Mouse (Mus musculus): ENCODE measurements around the gene 4933427D14Rik. TPM values are rescaled to one million over a fixed set of nuclear protein-coding genes. Genes with fewer than 3 reads are reported as not detected.

Gene 4933427D14Rik
- polyA plus RNA-seq, 1 experiment from 2014 or later, result 15.5 TPM

DNA sequence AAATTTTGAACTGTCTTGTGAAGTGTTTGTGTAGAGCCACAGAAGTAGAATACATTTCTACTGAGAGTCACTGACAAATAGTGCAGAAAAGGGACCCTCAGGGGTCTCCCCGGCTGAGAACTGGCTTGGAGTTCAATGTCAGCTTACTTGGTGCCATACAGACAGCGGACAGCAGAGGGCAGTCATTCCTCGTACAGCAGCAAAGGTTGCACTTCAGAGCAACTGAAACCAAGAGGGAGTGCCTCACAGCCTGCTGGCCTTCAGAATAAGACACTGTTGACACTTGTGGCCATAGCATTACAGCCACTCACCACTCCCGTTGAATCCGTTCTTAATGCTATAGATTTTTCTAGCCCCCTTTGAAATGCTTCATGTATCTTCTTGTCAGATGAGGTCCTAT lies 17.6 kb upstream of the 4933427D14Rik start:
- WGBS, result 8% methylated on average over 5 of the region's 5 CpGs
- no peak for ATAC-seq (ENCODE audit: insufficient read depth, low FRiP score, low read depth)

DNA sequence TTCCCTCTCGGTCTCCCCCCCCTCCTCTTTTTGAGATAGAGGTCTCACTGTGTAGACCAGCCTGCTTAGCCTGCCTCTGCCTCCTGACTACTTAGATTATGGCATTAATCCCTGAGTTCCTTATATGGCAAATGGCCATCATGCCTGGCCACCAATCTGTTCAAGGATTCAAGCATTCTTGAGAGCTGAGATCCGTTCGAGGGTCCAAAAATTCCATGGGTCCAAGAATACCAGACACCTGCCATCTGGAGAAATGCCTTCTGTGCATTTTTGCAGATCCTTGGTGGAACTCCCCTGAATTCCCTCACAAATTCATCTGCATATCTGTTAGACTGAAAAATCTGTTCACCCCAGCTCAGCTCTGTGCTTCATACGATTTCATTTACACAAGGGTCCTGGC lies 16.2 kb upstream of the 4933427D14Rik start:
- no peak for ATAC-seq (ENCODE audit: insufficient read depth, low FRiP score, low read depth)
- WGBS, result 77% methylated on average over 4 of the region's 4 CpGs
- no peaks in the 10 kb centered on the region for H3K9me3 ChIP-seq

More for the DNA sequence above, 17.6 kb upstream of the 4933427D14Rik start:
- no peaks in the 10 kb centered on the region for H3K4me1 ChIP-seq
- H3K27ac ChIP-seq, result no peak overlapping the region
- H3K36me3 ChIP-seq, result no peaks in the 10 kb centered on the region
- H3K27me3 ChIP-seq (replicated peaks), result no peaks in the 10 kb centered on the region
- no peak overlapping the region for H3K4me3 ChIP-seq (replicated peaks)
- no peak overlapping the region for H3K4me2 ChIP-seq
- H3K9ac ChIP-seq, result no peak overlapping the region
- no peaks in the 10 kb centered on the region for H3K9me3 ChIP-seq

GRCm38 (mm10) chr11:72221278-72221677 lies 14.0 kb upstream of the 4933427D14Rik start:
- ATAC-seq (ENCODE audit: insufficient read depth, low FRiP score, low read depth), result no peak
- H3K9ac ChIP-seq, result no peak overlapping the region
- 18% methylated on average over 6 of the region's 6 CpGs for WGBS

More for the DNA sequence above, 16.2 kb upstream of the 4933427D14Rik start:
- Histone ChIP-seq H3K9ac (no peak overlapping the region), H3K4me2 (no peak overlapping the region), H3K27me3 (replicated peaks) (no peaks in the 10 kb centered on the region), H3K4me1 (no peaks in the 10 kb centered on the region), H3K4me3 (replicated peaks) (no peak overlapping the region), H3K27ac (no peak overlapping the region), H3K36me3 (no peaks in the 10 kb centered on the region)

DNA sequence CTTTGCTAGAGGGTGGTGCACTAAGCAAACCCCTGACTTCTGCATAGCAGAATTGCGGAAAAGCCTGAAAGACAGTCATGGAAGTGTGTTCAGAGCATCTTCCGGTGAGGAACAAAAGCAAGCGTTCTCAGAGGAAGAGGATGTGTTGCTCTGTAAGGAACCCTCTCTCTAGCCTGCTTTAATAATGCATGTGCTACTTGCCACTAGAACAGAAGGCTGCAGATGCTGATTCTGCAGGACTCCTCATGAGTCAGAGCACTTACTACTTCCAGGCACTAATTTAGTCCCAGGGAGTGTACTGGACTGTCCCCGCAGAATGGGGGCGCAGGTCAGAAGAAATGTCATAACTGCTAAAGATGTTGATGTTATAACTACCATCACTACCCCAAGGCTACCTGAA lies 9.9 kb upstream of the 4933427D14Rik start:
- no peak for ATAC-seq (ENCODE audit: insufficient read depth, low FRiP score, low read depth)
- H3K4me2 ChIP-seq, result no peak overlapping the region
- H3K27me3 ChIP-seq (replicated peaks), result no peaks in the 10 kb centered on the region
- H3K4me3 ChIP-seq (replicated peaks), result no peak overlapping the region
- H3K36me3 ChIP-seq, result no peaks in the 10 kb centered on the region
- no peak overlapping the region for H3K9ac ChIP-seq
- H3K4me1 ChIP-seq, result 0 out of 2 replicates have a peak, but pooled peaks cover 6% of the 10 kb centered on the region
- 84% methylated on average over 5 of the region's 5 CpGs for WGBS
- H3K9me3 ChIP-seq, result no peaks in the 10 kb centered on the region
- no peak overlapping the region for H3K27ac ChIP-seq

More at GRCm38 (mm10) chr11:72221278-72221677, 14.0 kb upstream of the 4933427D14Rik start:
- H3K36me3 ChIP-seq, result no peaks in the 10 kb centered on the region
- H3K4me2 ChIP-seq, result no peak overlapping the region
- H3K27ac ChIP-seq, result no peak overlapping the region
- H3K4me1 ChIP-seq, result no peaks in the 10 kb centered on the region
- H3K4me3 ChIP-seq (replicated peaks), result no peak overlapping the region
- H3K27me3 ChIP-seq (replicated peaks), result no peaks in the 10 kb centered on the region
- H3K9me3 ChIP-seq, result no peaks in the 10 kb centered on the region

DNA sequence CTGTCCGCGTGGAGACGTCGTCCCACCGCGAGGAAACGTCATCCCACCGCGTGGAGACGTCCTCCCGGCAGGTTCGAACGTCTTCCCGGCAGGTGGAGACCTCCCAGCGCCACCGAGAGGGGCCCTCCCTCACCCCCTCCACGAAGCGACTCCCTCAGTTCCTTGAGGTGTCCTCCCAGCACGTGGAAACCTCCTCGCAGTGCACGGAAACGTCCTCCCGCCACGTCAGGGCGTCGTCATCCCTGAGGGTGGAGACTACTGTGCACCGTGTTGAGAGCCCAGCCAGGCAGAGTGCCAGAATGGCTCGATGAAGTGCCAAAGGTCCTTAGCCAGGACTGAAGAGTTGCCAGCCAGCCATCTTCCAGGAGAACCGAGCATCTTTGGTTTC lies 8.1 kb upstream of the 4933427D14Rik start, which contains the start of gene Med31:
Gene Med31 (minus strand): TSS at position 183 of the 388 bp plus-strand sequence.
- ATAC-seq (ENCODE audit: insufficient read depth, low FRiP score, low read depth), result peak; percentile 36
- WGBS, result 1% methylated on average over 29 of the region's 29 CpGs
- H3K4me3 ChIP-seq (replicated peaks), result peak within 1 kb of the TSS; percentile 84

DNA sequence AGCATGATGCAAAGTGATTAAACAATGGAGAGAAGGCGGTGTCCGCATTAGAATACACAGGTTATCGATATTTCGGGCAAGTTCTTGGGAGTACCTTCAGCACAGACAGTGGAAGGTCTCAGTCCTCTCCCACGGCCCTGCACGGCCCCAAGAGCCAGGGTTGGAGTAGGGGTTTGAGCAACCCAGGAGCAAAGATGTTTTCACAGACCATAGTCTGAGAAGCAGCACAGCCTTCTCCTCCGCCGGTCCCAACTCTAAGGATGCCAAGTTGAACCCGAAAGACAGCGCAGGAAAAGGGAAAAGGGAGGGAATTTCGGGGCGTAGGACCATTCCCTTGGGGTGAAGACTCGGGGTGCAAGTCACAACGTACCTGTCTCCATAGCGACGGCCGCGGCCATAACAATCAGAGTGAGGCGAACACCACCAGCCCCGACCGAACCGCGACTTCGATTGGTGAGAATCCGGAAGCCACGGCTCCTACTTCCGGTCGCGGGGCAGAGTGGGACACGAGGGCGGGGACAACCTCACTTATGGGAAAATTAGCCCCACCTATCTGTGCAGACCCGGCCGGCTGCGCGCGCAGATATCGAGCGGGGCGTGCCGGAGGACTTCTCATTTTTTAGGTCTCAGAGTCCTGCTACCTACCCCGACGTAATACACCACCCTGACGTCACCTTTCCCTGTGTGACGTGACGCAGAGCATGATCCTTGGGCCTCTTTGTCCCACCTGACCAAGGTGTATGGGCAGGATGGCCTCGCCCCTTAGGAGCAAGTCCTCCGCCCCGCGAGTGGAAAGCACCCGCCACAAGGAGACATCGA lies 7.5 kb upstream of the 4933427D14Rik start:
- peak overlapping the region; percentile 76 for H3K9ac ChIP-seq
- H3K27ac ChIP-seq, result peak overlapping the region; percentile 72
- H3K4me3 ChIP-seq (replicated peaks), result peak overlapping the region; percentile 84
- H3K27me3 ChIP-seq (replicated peaks), result no peaks in the 10 kb centered on the region
- 0 out of 2 replicates have a peak, but pooled peaks cover 6% of the 10 kb centered on the region for H3K4me1 ChIP-seq
- ATAC-seq (ENCODE audit: insufficient read depth, low FRiP score, low read depth), result peak; percentile 96
- H3K4me2 ChIP-seq, result peak overlapping the region; percentile 99
- H3K36me3 ChIP-seq, result peaks cover 14% of the 10 kb centered on the region
- WGBS, result under 1% methylated on average over 51 of the region's 51 CpGs
- no peaks in the 10 kb centered on the region for H3K9me3 ChIP-seq

More for the DNA sequence above, 8.1 kb upstream of the 4933427D14Rik start, which contains the start of gene Med31:
- H3K9me3 ChIP-seq, result no peaks in the 10 kb centered on the region
- H3K4me1 ChIP-seq, result 0 out of 2 replicates have a peak, but pooled peaks cover 6% of the 10 kb centered on the region
- no peaks in the 10 kb centered on the region for H3K27me3 ChIP-seq (replicated peaks)
- peak within 1 kb of the TSS; percentile 76 for H3K9ac ChIP-seq
- peak within 1 kb of the TSS; percentile 72 for H3K27ac ChIP-seq
- H3K4me2 ChIP-seq, result peak within 1 kb of the TSS; percentile 99
- H3K36me3 ChIP-seq, result peaks cover 10% of the 10 kb centered on the region

- H3K4me2 ChIP-seq, result peak overlapping the region; percentile 94
- WGBS, result 8% methylated on average over 17 of the region's 17 CpGs
- peaks cover 14% of the 10 kb centered on the region for H3K36me3 ChIP-seq
- H3K4me1 ChIP-seq, result peaks cover 14% of the 10 kb centered on the region
- H3K27ac ChIP-seq, result peak overlapping the region; percentile 70; the same call in 1 of the 2 replicates
- H3K9ac ChIP-seq, result peak overlapping the region; percentile 60
- no peaks in the 10 kb centered on the region for H3K9me3 ChIP-seq
- no peaks in the 10 kb centered on the region for H3K27me3 ChIP-seq (replicated peaks)
- peak overlapping the region; percentile 68 for H3K4me3 ChIP-seq (replicated peaks)
- no peak for ATAC-seq (ENCODE audit: insufficient read depth, low FRiP score, low read depth)
These were observed 647 bp upstream of the 4933427D14Rik start for GRCm38 (mm10) chr11:72207834-72208377.

DNA sequence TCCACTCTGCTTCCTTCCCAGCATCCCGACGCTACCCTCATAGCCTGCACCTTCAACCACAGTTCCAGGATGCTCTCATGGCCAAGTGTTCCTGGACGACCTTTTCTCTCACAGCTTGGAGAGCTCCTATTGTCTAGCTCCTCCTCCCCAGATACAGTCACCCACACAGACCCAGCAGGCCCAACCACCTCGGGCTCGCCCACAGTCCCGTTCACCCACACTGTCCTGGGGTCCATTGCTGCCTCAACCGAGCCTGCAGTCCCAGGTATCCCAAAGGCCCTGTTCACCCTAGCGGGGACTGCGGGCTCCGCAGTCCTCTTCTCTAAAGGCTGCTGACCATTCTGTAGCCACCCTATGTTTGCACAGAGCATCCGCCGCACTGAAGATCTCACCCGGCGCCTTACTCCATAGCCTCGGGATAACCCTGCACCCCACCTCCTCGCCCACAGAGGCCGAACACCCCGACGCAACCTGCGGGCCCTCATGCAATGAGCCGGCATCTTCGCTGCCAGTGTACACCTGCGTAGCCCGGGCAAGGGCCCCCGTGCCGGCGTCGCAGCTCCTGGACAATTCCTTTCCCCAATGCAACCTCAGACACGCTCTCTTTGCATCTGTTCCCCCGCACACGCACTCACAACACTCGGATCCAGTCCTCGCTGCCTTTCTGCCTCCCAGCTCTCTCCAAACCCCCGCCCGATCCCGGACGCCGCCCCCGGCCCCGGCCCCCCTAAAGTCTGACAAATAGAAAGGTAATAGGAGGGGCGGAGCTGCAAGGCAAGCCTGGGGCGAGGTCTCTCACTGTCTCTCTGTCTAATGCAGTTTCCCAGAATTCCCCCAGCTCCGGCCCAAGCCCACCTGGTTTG lies 687 bp downstream of the 4933427D14Rik start, which contains the start of gene Gm43951:
Gene Gm43951 (minus strand): TSS at position 500 of the 863 bp plus-strand sequence.
- Histone ChIP-seq H3K4me3 (replicated peaks) (peak within 1 kb of the TSS; percentile 68), H3K36me3 (peaks cover 11% of the 10 kb centered on the region), H3K9ac (peak within 1 kb of the TSS; percentile 60), H3K27ac (peak within 1 kb of the TSS; percentile 70), H3K9me3 (no peaks in the 10 kb centered on the region), H3K4me1 (peaks cover 14% of the 10 kb centered on the region), H3K4me2 (peak within 1 kb of the TSS; percentile 94), H3K27me3 (replicated peaks) (no peaks in the 10 kb centered on the region)
- under 1% methylated on average over 43 of the region's 43 CpGs for WGBS
- peak; percentile 28; the same call in 1 of the 2 replicates for ATAC-seq (ENCODE audit: insufficient read depth, low FRiP score, low read depth)

GRCm38 (mm10) chr11:72205256-72205655 lies 2.0 kb downstream of the 4933427D14Rik start:
- Histone ChIP-seq H3K4me2 (0 out of 2 replicates have a peak overlapping the region, but pooled peaks have one; percentile 94), H3K27me3 (replicated peaks) (no peaks in the 10 kb centered on the region), H3K4me3 (replicated peaks) (0 out of 2 replicates have a peak overlapping the region, but pooled peaks have one; percentile 68), H3K9ac (no peak overlapping the region), H3K4me1 (peaks cover 14% of the 10 kb centered on the region), H3K27ac (no peak overlapping the region), H3K9me3 (no peaks in the 10 kb centered on the region), H3K36me3 (0 out of 2 replicates have a peak, but pooled peaks cover 4% of the 10 kb centered on the region)
- WGBS, result 78% methylated on average over 6 of the region's 6 CpGs
- ATAC-seq (ENCODE audit: insufficient read depth, low FRiP score, low read depth), result no peak

GRCm38 (mm10) chr11:72203440-72203839 lies 3.8 kb downstream of the 4933427D14Rik start:
- H3K36me3 ChIP-seq, result peaks cover under 1% of the 10 kb centered on the region; the same call in 1 of the 2 replicates
- no peaks in the 10 kb centered on the region for H3K9me3 ChIP-seq
- no peak overlapping the region for H3K27ac ChIP-seq
- ATAC-seq (ENCODE audit: insufficient read depth, low FRiP score, low read depth), result no peak
- H3K4me1 ChIP-seq, result peaks cover 14% of the 10 kb centered on the region
- 74% methylated on average over 1 of the region's 1 CpGs for WGBS
- no peak overlapping the region for H3K9ac ChIP-seq
- no peak overlapping the region for H3K4me3 ChIP-seq (replicated peaks)
- no peaks in the 10 kb centered on the region for H3K27me3 ChIP-seq (replicated peaks)
- no peak overlapping the region for H3K4me2 ChIP-seq

GRCm38 (mm10) chr11:72196506-72196905 lies 10.8 kb downstream of the 4933427D14Rik start:
- no peak overlapping the region for H3K27ac ChIP-seq
- H3K9ac ChIP-seq, result no peak overlapping the region
- no peaks in the 10 kb centered on the region for H3K27me3 ChIP-seq (replicated peaks)
- 83% methylated on average over 8 of the region's 8 CpGs for WGBS
- no peak for ATAC-seq (ENCODE audit: insufficient read depth, low FRiP score, low read depth)
- no peaks in the 10 kb centered on the region for H3K4me1 ChIP-seq
- H3K36me3 ChIP-seq, result peaks cover 8% of the 10 kb centered on the region; the same call in 1 of the 2 replicates
- H3K4me2 ChIP-seq, result no peak overlapping the region
- no peak overlapping the region for H3K4me3 ChIP-seq (replicated peaks)
- H3K9me3 ChIP-seq, result no peaks in the 10 kb centered on the region

Data from stomach, embryonic 15.5 days (tissue).